Mouse (Mus musculus) testis, adult 2 months (tissue): ENCODE results near the gene Pradc1.

ENCODE experiments used
- CTCF ChIP-seq: fragments of 200-500 bp; IDR thresholded peaks from 2 replicates; pipeline ENCODE4 v1.5.1; 2012; ENCODE audit warnings: low read depth, mild to moderate bottlenecking, inconsistent platforms, low read length, moderate library complexity; ENCODE audit not compliant: control insufficient read depth, insufficient read depth, insufficient replicate concordance
- POLR2A ChIP-seq: fragments of 200-500 bp; IDR thresholded peaks from 2 replicates; pipeline ENCODE4 v1.6.1; 2012; ENCODE audit warnings: low read depth, mild to moderate bottlenecking, inconsistent platforms, low read length, moderate library complexity; ENCODE audit not compliant: control insufficient read depth

GRCm38 (mm10) chr6:85469660-85470430, 18.1 kb upstream of the Pradc1 start:
- TF ChIP-seq CTCF (no peak), POLR2A (no peak)
